Mouse (Mus musculus): ENCODE data around the gene Fzd10.

Fzd10 gene

GRCm38 (mm10) chr5:128600072-128601021 is at the start of gene Fzd10:
TSS of gene Fzd10 (plus strand) at chr5:128600844.
- peak; percentile 46; the same call in 1 of the 2 replicates for ATAC-seq (ENCODE audit: low TSS enrichment)

GRCm38 (mm10) chr5:128551448-128551847 is 49.2 kb upstream of the Fzd10 start:
- no peak for ATAC-seq (ENCODE audit: low TSS enrichment)

- 0 out of 2 replicates have a peak, but pooled peaks have one; percentile 47 for ATAC-seq (ENCODE audit: low TSS enrichment)
Observed at GRCm38 (mm10) chr5:128552136-128552890, 48.3 kb upstream of the Fzd10 start.

GRCm38 (mm10) chr5:128558126-128558525 is 42.5 kb upstream of the Fzd10 start:
- ATAC-seq (ENCODE audit: low TSS enrichment), result no peak

- no peak for ATAC-seq (ENCODE audit: low TSS enrichment)
Observed at GRCm38 (mm10) chr5:128567313-128567712, 33.3 kb upstream of the Fzd10 start.

- ATAC-seq (ENCODE audit: low TSS enrichment), result no peak
Observed at GRCm38 (mm10) chr5:128568970-128569369, 31.7 kb upstream of the Fzd10 start.

- no peak for ATAC-seq (ENCODE audit: low TSS enrichment)
Observed at GRCm38 (mm10) chr5:128570091-128570490, 30.6 kb upstream of the Fzd10 start.

- no peak for ATAC-seq (ENCODE audit: low TSS enrichment)
Observed at GRCm38 (mm10) chr5:128570848-128571247, 29.8 kb upstream of the Fzd10 start.

- ATAC-seq (ENCODE audit: low TSS enrichment), result no peak
Observed at GRCm38 (mm10) chr5:128571706-128572105, 28.9 kb upstream of the Fzd10 start.

GRCm38 (mm10) chr5:128575997-128576579 is 24.6 kb upstream of the Fzd10 start:
- no peak; the same call in 1 of the 2 replicates for ATAC-seq (ENCODE audit: low TSS enrichment)

GRCm38 (mm10) chr5:128579047-128579650 is 21.5 kb upstream of the Fzd10 start:
- ATAC-seq (ENCODE audit: low TSS enrichment), result no peak

GRCm38 (mm10) chr5:128580931-128581330 is 19.7 kb upstream of the Fzd10 start:
- no peak for ATAC-seq (ENCODE audit: low TSS enrichment)

- no peak for ATAC-seq (ENCODE audit: low TSS enrichment)
Observed at GRCm38 (mm10) chr5:128581516-128581921, 19.1 kb upstream of the Fzd10 start.

GRCm38 (mm10) chr5:128589231-128589630 is 11.4 kb upstream of the Fzd10 start:
- no peak for ATAC-seq (ENCODE audit: low TSS enrichment)

GRCm38 (mm10) chr5:128593446-128593845 is 7.2 kb upstream of the Fzd10 start:
- no peak for ATAC-seq (ENCODE audit: low TSS enrichment)

- no peak for ATAC-seq (ENCODE audit: low TSS enrichment)
Observed at GRCm38 (mm10) chr5:128596813-128597212, 3.8 kb upstream of the Fzd10 start.

- no peak for ATAC-seq (ENCODE audit: low TSS enrichment)
Observed at GRCm38 (mm10) chr5:128597381-128597780, 3.3 kb upstream of the Fzd10 start.

- ATAC-seq (ENCODE audit: low TSS enrichment), result no peak
Observed at GRCm38 (mm10) chr5:128598191-128598720, 2.4 kb upstream of the Fzd10 start.

- ATAC-seq (ENCODE audit: low TSS enrichment), result no peak
Observed at GRCm38 (mm10) chr5:128598760-128599364, 1.8 kb upstream of the Fzd10 start.

- ATAC-seq (ENCODE audit: low TSS enrichment), result no peak
Observed at GRCm38 (mm10) chr5:128599365-128600071, 1.1 kb upstream of the Fzd10 start.

All from frontal cortex, adult (tissue).